Mouse (Mus musculus): ENCODE measurements around the gene Zfp771.

DNA sequence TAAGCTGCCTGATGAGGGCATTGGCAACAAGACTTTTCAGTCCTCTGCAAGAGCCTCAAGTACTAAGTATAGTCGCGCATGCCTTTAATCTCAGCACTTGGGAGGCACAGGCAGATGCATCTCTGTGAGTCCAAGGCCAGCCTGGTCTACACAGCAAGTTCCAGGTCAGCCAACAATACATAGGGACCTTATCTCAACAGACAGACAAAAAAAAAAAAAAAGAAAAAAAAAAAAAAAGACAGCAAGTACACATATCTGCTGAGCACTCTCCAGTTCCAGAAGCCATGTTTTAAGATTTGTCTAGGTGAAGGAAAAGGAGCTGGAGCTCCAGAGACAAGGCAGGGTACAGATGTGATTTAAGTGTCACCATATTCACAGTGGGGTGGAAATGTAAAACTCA is 11.9 kb downstream of the Zfp771 start:
- TF ChIP-seq POLR2A (IDR thresholded peaks at IDR 0.05; ENCODE audit: borderline replicate concordance, extremely low read depth, insufficient read depth, insufficient read length, poor library complexity, severe bottlenecking) (no peak), CTCF (IDR thresholded peaks at IDR 0.05; ENCODE audit: borderline replicate concordance, extremely low read depth, insufficient read depth, insufficient read length) (no peak)
